Mouse (Mus musculus) cerebellum, adult 9-10 months (tissue): ENCODE measurements at regions not wholly inside any gene's neighbourhood (a gene's known extent, or its start where the extent isn't known, plus 50 kb on each side); places are given as distances from the start of the nearest gene placed in this dataset.

Source experiments
- DNase-seq: peaks from one replicate; pipeline ENCODE4 v3.0.0; 2022

GRCm38 (mm10) chr8:79514655-79515278, 115.4 kb upstream of the Smad1 start:
- no peak for DNase-seq

GRCm38 (mm10) chr8:79508597-79508996, 109.3 kb upstream of the Smad1 start:
- no peak for DNase-seq

GRCm38 (mm10) chr8:79505381-79505780, 106.1 kb upstream of the Smad1 start:
- peak; percentile 4 for DNase-seq

GRCm38 (mm10) chr8:79503906-79504305, 104.6 kb upstream of the Smad1 start:
- no peak for DNase-seq

- no peak for DNase-seq
Measured at GRCm38 (mm10) chr8:79502062-79502461, 102.7 kb upstream of the Smad1 start.

GRCm38 (mm10) chr8:79501238-79501637, 101.9 kb upstream of the Smad1 start:
- no peak for DNase-seq

- no peak for DNase-seq
Measured at GRCm38 (mm10) chr8:79499258-79499657, 99.9 kb upstream of the Smad1 start.

GRCm38 (mm10) chr8:79498611-79499010, 99.3 kb upstream of the Smad1 start:
- no peak for DNase-seq

- no peak for DNase-seq
Measured at GRCm38 (mm10) chr8:79491156-79491698, 91.9 kb upstream of the Smad1 start.

GRCm38 (mm10) chr8:79490739-79491138, 91.4 kb upstream of the Smad1 start:
- DNase-seq: no peak

GRCm38 (mm10) chr8:79488861-79489260, 89.5 kb upstream of the Smad1 start:
- DNase-seq: peak; percentile 4

GRCm38 (mm10) chr8:79487597-79487996, 88.3 kb upstream of the Smad1 start:
- DNase-seq: no peak

- DNase-seq: no peak
Measured at GRCm38 (mm10) chr8:79479326-79479725, 80.0 kb upstream of the Smad1 start.

GRCm38 (mm10) chr8:79476012-79476411, 76.7 kb upstream of the Smad1 start:
- DNase-seq: no peak

GRCm38 (mm10) chr8:79474679-79475078, 75.4 kb upstream of the Smad1 start:
- no peak for DNase-seq

GRCm38 (mm10) chr8:79452101-79452500, 52.8 kb upstream of the Smad1 start:
- DNase-seq: no peak

- DNase-seq: no peak
Measured at GRCm38 (mm10) chr8:79449453-79449852, 50.1 kb upstream of the Smad1 start.
